Mouse (Mus musculus): Measurements from ENCODE around the gene Rnf13. TPM values are rescaled to one million over a fixed set of nuclear protein-coding genes. Genes with fewer than 3 reads are reported as not detected.
"Not testable (repeated sequence)": the region's sequence is repeated elsewhere in the genome, so short reads cannot be mapped to it uniquely, and the experiment has no call there.

Gene Rnf13
- polyA plus RNA-seq, 1 experiment from 2014 or later: 73.8 TPM

DNA sequence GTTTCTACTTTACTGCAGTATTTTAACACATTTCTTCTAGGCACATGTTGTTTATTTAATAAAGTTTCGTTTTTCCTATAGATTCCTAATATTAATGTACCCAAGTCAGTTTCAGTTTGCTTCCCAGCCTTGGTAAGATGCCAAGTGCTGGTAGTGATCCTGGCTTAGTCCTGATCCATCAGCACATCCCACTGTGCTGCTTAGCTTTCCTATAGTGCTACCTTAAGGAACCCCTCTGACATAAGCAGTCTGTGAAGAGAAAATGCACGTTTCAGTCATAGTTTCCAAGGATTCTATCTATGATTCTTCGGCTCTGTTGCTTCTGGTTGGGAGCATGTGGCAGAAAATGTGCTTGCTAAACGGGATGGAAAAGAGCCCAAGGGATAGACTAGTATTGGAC, 52.6 kb downstream of the Rnf13 start:
- H3K9me3 ChIP-seq (replicated peaks): no peaks in the 10 kb centered on the region
- H3K4me2 ChIP-seq: no peak overlapping the region
- 78% methylated on average over 4 of the region's 4 CpGs for whole genome bisulfite sequencing
- no peak overlapping the region for H3K4me3 ChIP-seq
- H3K36me3 ChIP-seq (ENCODE audit: poor library complexity, severe bottlenecking): no peaks in the 10 kb centered on the region
- H3K27me3 ChIP-seq: no peaks in the 10 kb centered on the region
- peaks cover 13% of the 10 kb centered on the region for H3K4me1 ChIP-seq
- no peak overlapping the region for H3K9ac ChIP-seq
- peak; percentile 28; the same call in 1 of the 2 replicates for ATAC-seq
- peak overlapping the region; percentile 72 for H3K27ac ChIP-seq

DNA sequence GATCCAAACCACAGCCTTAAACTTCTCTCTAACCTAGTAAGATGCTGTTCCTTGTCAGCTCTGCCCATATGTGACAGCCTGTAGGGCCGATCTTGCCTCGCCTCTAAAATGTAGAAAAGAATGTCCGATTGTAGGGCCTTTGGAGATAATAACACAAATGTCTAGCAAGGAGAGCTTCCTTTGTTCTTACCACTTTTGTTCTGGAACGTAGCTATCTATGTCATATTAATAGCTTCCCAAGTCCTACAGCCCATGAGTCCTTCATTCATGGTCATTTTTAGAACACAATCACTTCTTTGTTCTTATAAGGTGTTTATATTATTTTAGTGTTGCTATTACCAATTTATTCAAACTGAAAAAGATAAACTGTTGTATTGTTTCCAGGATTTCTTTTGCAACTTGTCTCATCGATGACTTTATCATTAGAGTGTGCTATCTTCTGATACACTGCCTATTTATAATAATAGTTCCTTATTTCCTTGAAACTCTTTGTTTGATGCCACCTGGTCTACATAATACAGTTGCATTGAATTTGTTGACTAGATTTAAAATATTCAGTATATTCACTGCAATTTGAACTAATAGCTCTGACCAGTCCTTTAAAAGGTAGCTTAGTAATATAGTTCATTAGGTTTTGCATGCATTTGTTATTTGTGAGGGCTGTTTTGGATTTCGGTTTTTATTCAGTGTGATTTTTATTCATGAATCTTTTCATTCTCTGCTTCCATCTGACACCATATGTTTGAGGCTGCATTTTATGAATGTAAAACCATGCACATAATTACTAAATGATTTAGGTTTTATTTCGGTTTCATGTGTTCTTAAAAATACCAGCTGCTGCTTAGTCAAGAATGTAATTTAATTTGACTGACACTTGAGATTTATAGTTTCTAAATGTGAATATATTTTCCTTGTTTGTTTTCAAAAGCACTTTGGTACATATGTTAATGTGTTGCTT, 53.4 kb downstream of the Rnf13 start:
- peak overlapping the region; percentile 72 for H3K27ac ChIP-seq
- H3K9ac ChIP-seq: no peak overlapping the region
- H3K27me3 ChIP-seq: no peaks in the 10 kb centered on the region
- H3K9me3 ChIP-seq (replicated peaks): no peaks in the 10 kb centered on the region
- H3K4me1 ChIP-seq: peaks cover 13% of the 10 kb centered on the region
- no peaks in the 10 kb centered on the region for H3K36me3 ChIP-seq (ENCODE audit: poor library complexity, severe bottlenecking)
- 70% methylated on average over 7 of the region's 7 CpGs for WGBS
- H3K4me3 ChIP-seq: no peak overlapping the region
- H3K4me2 ChIP-seq: no peak overlapping the region
- peak; percentile 79 for ATAC-seq

GRCm38 (mm10) chr3:57791104-57791503, 55.2 kb downstream of the Rnf13 start:
- no peak overlapping the region for H3K4me2 ChIP-seq
- no peaks in the 10 kb centered on the region for H3K9me3 ChIP-seq (replicated peaks)
- no peaks in the 10 kb centered on the region for H3K27me3 ChIP-seq
- H3K9ac ChIP-seq: no peak overlapping the region
- H3K36me3 ChIP-seq (ENCODE audit: poor library complexity, severe bottlenecking): no peaks in the 10 kb centered on the region
- H3K4me3 ChIP-seq: no peak overlapping the region
- no peak overlapping the region for H3K27ac ChIP-seq
- no peak for ATAC-seq
- WGBS: 44% methylated on average over 3 of the region's 3 CpGs
- H3K4me1 ChIP-seq: peaks cover 18% of the 10 kb centered on the region

DNA sequence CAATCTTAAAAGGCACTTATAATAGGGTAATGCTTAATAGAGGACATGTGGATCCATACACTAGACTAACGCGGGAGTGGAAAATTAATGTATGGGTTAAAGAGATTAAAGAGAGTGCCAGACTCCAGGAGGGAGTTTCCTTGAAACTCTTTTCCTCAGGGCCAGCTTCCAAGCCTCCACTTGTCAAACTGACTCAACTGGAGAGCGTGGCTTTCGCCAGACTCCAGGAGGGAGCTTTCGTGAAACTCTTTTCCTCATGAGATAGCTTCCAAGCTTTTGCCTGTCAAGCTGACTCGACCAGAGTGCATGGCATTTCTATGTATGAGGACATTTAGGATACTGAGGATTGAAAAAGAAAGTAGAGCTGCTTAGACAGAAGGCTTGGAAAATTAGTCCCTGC, 59.2 kb downstream of the Rnf13 start:
- ATAC-seq; H3K4me2 ChIP-seq; H3K9ac ChIP-seq; H3K27ac ChIP-seq; H3K9me3 ChIP-seq (replicated peaks); H3K4me3 ChIP-seq; H3K27me3 ChIP-seq: not testable (repeated sequence)
- WGBS: 41% methylated on average over 6 of the region's 6 CpGs
- Histone ChIP-seq H3K4me1 (peaks cover 10% of the 10 kb centered on the region), H3K36me3 (ENCODE audit: poor library complexity, severe bottlenecking) (peaks cover 13% of the 10 kb centered on the region; the same call in 1 of the 2 replicates)

- Histone ChIP-seq H3K4me1 (no peaks in the 10 kb centered on the region), H3K27ac (no peak overlapping the region), H3K36me3 (ENCODE audit: poor library complexity, severe bottlenecking) (no peaks in the 10 kb centered on the region), H3K27me3 (no peaks in the 10 kb centered on the region), H3K9ac (no peak overlapping the region), H3K4me3 (no peak overlapping the region), H3K4me2 (no peak overlapping the region), H3K9me3 (replicated peaks) (no peaks in the 10 kb centered on the region)
- WGBS: 84% methylated on average over 6 of the region's 6 CpGs
- peak; percentile 24; the same call in 1 of the 2 replicates for ATAC-seq
Observed at GRCm38 (mm10) chr3:57815447-57815846, 79.6 kb downstream of the Rnf13 start.

DNA sequence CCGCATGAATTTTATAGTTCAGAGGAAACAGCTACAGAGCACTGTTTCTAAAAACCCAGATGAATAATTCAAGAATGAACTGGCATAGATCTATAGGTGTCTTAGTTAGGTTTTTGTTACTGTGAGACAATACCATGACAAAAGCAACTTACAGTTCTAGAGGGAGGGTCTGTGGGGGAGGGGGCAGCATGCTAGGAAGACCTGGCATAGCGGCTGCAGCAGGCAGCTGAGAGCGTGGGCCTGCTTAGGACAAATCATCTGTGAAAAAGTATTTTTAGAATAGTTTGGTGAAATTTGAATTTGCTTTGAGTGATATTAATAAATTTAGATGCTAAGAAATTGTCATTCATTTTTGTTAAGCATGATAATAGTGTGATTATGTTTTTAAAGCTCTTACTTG, 90.0 kb downstream of the Rnf13 start:
- 89% methylated on average over 3 of the region's 3 CpGs for whole genome bisulfite sequencing
- Histone ChIP-seq H3K27me3 (no peaks in the 10 kb centered on the region), H3K4me1 (no peaks in the 10 kb centered on the region), H3K27ac (no peak overlapping the region), H3K9me3 (replicated peaks) (no peaks in the 10 kb centered on the region), H3K4me3 (no peak overlapping the region), H3K9ac (no peak overlapping the region), H3K4me2 (no peak overlapping the region), H3K36me3 (ENCODE audit: poor library complexity, severe bottlenecking) (peaks cover 29% of the 10 kb centered on the region)
- ATAC-seq: no peak

GRCm38 (mm10) chr3:57833585-57833984, 97.7 kb downstream of the Rnf13 start:
- H3K27ac ChIP-seq: no peak overlapping the region
- no peak for ATAC-seq
- peaks cover 29% of the 10 kb centered on the region for H3K36me3 ChIP-seq (ENCODE audit: poor library complexity, severe bottlenecking)
- no peak overlapping the region for H3K9ac ChIP-seq
- no peaks in the 10 kb centered on the region for H3K4me1 ChIP-seq
- no peak overlapping the region for H3K4me3 ChIP-seq
- 92% methylated on average over 11 of the region's 11 CpGs for WGBS
- H3K9me3 ChIP-seq (replicated peaks): no peaks in the 10 kb centered on the region
- H3K4me2 ChIP-seq: no peak overlapping the region
- H3K27me3 ChIP-seq: no peaks in the 10 kb centered on the region

GRCm38 (mm10) chr3:57836911-57837310, 101.0 kb downstream of the Rnf13 start:
- WGBS: 91% methylated on average over 4 of the region's 4 CpGs
- Histone ChIP-seq H3K27me3 (no peaks in the 10 kb centered on the region), H3K4me2 (no peak overlapping the region), H3K36me3 (ENCODE audit: poor library complexity, severe bottlenecking) (peaks cover 31% of the 10 kb centered on the region), H3K27ac (no peak overlapping the region), H3K4me3 (no peak overlapping the region), H3K4me1 (no peaks in the 10 kb centered on the region), H3K9ac (no peak overlapping the region), H3K9me3 (replicated peaks) (no peaks in the 10 kb centered on the region)
- ATAC-seq: no peak

- Histone ChIP-seq H3K27me3 (no peaks in the 10 kb centered on the region), H3K9ac (no peak overlapping the region), H3K27ac (no peak overlapping the region), H3K36me3 (ENCODE audit: poor library complexity, severe bottlenecking) (peaks cover 45% of the 10 kb centered on the region), H3K4me2 (no peak overlapping the region), H3K9me3 (replicated peaks) (no peaks in the 10 kb centered on the region), H3K4me3 (no peak overlapping the region), H3K4me1 (peaks cover 26% of the 10 kb centered on the region)
- ATAC-seq: no peak
Observed at GRCm38 (mm10) chr3:57843775-57844174, 107.9 kb downstream of the Rnf13 start.

GRCm38 (mm10) chr3:57845786-57846661, 110.2 kb downstream of the Rnf13 start:
- Histone ChIP-seq H3K4me3 (peak overlapping the region; percentile 99), H3K27me3 (no peaks in the 10 kb centered on the region), H3K27ac (peak overlapping the region; percentile 100), H3K4me1 (peaks cover 26% of the 10 kb centered on the region), H3K9ac (peak overlapping the region; percentile 97), H3K9me3 (replicated peaks) (no peaks in the 10 kb centered on the region), H3K36me3 (ENCODE audit: poor library complexity, severe bottlenecking) (peaks cover 34% of the 10 kb centered on the region), H3K4me2 (peak overlapping the region; percentile 73)
- no peak for ATAC-seq
- WGBS: 4% methylated on average over 11 of the region's 11 CpGs

- Histone ChIP-seq H3K4me3 (peak overlapping the region; percentile 99), H3K9me3 (replicated peaks) (no peaks in the 10 kb centered on the region), H3K27ac (peak overlapping the region; percentile 100), H3K4me2 (peak overlapping the region; percentile 73), H3K27me3 (no peaks in the 10 kb centered on the region), H3K9ac (peak overlapping the region; percentile 97), H3K36me3 (ENCODE audit: poor library complexity, severe bottlenecking) (peaks cover 29% of the 10 kb centered on the region), H3K4me1 (peaks cover 26% of the 10 kb centered on the region)
- under 1% methylated on average over 9 of the region's 9 CpGs for WGBS
- ATAC-seq: no peak
Observed at GRCm38 (mm10) chr3:57846662-57846911, 110.7 kb downstream of the Rnf13 start.
